Mouse (Mus musculus): Measurements from ENCODE around the gene 2310030G06Rik. TPM values are rescaled to one million over a fixed set of nuclear protein-coding genes. Genes with fewer than 3 reads are reported as not detected.

The 2310030G06Rik gene
- polyA plus RNA-seq, 1 experiment = 1.1 TPM

DNA sequence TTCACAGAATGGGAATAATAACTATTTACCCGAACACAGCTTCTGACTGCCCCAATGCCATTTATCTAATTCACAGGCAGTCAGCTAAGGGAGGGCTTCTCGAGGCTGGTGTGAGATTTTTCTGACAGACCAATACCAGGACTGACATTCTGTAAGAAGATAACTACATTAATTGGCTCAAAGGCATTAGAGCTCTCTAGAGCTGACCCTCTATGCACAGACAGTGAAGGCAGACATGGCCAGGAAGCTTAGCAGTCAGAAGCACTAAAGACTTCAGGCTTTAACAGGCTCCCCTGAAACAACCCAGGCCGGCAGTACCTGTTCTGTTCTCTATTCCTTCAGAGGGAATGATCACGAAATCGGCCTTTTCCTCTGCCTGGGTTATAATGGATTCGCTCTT is 51.2 kb downstream of the 2310030G06Rik start:
- no peak for TF ChIP-seq USF1 (IDR thresholded peaks at IDR 0.05; ENCODE audit: low read depth)
- TF ChIP-seq POLR2AphosphoS2 (IDR thresholded peaks at IDR 0.05; ENCODE audit: insufficient read length, low read depth) = no peak
- TF ChIP-seq POLR2A (IDR thresholded peaks at IDR 0.05; ENCODE audit: insufficient read length, low read depth) = no peak
- TF ChIP-seq SRF (IDR thresholded peaks at IDR 0.05; ENCODE audit: control insufficient read depth, insufficient read length, low read depth) = no peak
- TF ChIP-seq REST (IDR thresholded peaks at IDR 0.05; ENCODE audit: insufficient read depth, insufficient read length) = no peak
- no peak for TF ChIP-seq E2F4 (IDR thresholded peaks at IDR 0.05; ENCODE audit: insufficient read depth)
- TF ChIP-seq MYOG (IDR thresholded peaks at IDR 0.05; ENCODE audit: control insufficient read depth in 1 of 3, insufficient read depth in 1 of 3, insufficient read length in 2 of 3, low read depth in 2 of 3) = no peak
- no peak for TF ChIP-seq MYOD1 (IDR thresholded peaks at IDR 0.05; ENCODE audit: control insufficient read depth in 1 of 3, insufficient read length in 2 of 3, low read depth in 2 of 3)
- no peak for TF ChIP-seq MAX (IDR thresholded peaks at IDR 0.05; ENCODE audit: low read depth)
- no peak for TF ChIP-seq TCF3 (IDR thresholded peaks at IDR 0.05; ENCODE audit: insufficient read length, low read depth)
- TF ChIP-seq TCF12 (IDR thresholded peaks at IDR 0.05; ENCODE audit: insufficient read depth, poor library complexity, severe bottlenecking) = no peak
- TF ChIP-seq CEBPB (IDR thresholded peaks at IDR 0.05; ENCODE audit: insufficient read depth, poor library complexity, severe bottlenecking) = no peak
- Histone ChIP-seq H3K36me3 (ENCODE audit: control insufficient read depth, insufficient read depth) (no peaks in the 10 kb centered on the region), H3K4me2 (ENCODE audit: low read depth) (no peak overlapping the region), H3K79me2 (ENCODE audit: control insufficient read depth, insufficient read depth) (no peaks in the 10 kb centered on the region), H3K27me3 (ENCODE audit: control insufficient read depth, insufficient read depth, insufficient read length) (no peaks in the 10 kb centered on the region), H3ac (ENCODE audit: control insufficient read depth, insufficient read length) (no peak overlapping the region), H3K4me3 (no peak overlapping the region)

- no peak for TF ChIP-seq REST (IDR thresholded peaks at IDR 0.05; ENCODE audit: insufficient read depth, insufficient read length)
- no peaks in the 10 kb centered on the region for H3K36me3 ChIP-seq (ENCODE audit: control insufficient read depth, insufficient read depth)
- no peaks in the 10 kb centered on the region for H3K27me3 ChIP-seq (ENCODE audit: control insufficient read depth, insufficient read depth, insufficient read length)
- H3K79me2 ChIP-seq (ENCODE audit: control insufficient read depth, insufficient read depth) = no peaks in the 10 kb centered on the region
- no peak overlapping the region for H3ac ChIP-seq (ENCODE audit: control insufficient read depth, insufficient read length)
- H3K4me3 ChIP-seq = no peak overlapping the region
- no peak overlapping the region for H3K4me2 ChIP-seq (ENCODE audit: low read depth)
Measured at GRCm38 (mm10) chr9:50693631-50694030, 52.7 kb downstream of the 2310030G06Rik start.

GRCm38 (mm10) chr9:50692626-50693580 is 53.4 kb downstream of the 2310030G06Rik start:
- Histone ChIP-seq H3K4me3 (no peak overlapping the region), H3K79me2 (ENCODE audit: control insufficient read depth, insufficient read depth) (no peaks in the 10 kb centered on the region), H3K27me3 (ENCODE audit: control insufficient read depth, insufficient read depth, insufficient read length) (no peaks in the 10 kb centered on the region), H3K36me3 (ENCODE audit: control insufficient read depth, insufficient read depth) (no peaks in the 10 kb centered on the region), H3K4me2 (ENCODE audit: low read depth) (no peak overlapping the region), H3ac (ENCODE audit: control insufficient read depth, insufficient read length) (no peak overlapping the region)
- TF ChIP-seq SRF (IDR thresholded peaks at IDR 0.05; ENCODE audit: control insufficient read depth, insufficient read length, low read depth) = no peak
- TF ChIP-seq MYOG (IDR thresholded peaks at IDR 0.05; ENCODE audit: control insufficient read depth in 1 of 3, insufficient read depth in 1 of 3, insufficient read length in 2 of 3, low read depth in 2 of 3) = no peak
- TF ChIP-seq USF1 (IDR thresholded peaks at IDR 0.05; ENCODE audit: low read depth) = no peak
- TF ChIP-seq POLR2AphosphoS2 (IDR thresholded peaks at IDR 0.05; ENCODE audit: insufficient read length, low read depth) = no peak
- TF ChIP-seq MYOD1 (IDR thresholded peaks at IDR 0.05; ENCODE audit: control insufficient read depth in 1 of 3, insufficient read length in 2 of 3, low read depth in 2 of 3) = no peak
- no peak for TF ChIP-seq POLR2A (IDR thresholded peaks at IDR 0.05; ENCODE audit: insufficient read length, low read depth)

Other genes starting within 250 kb of the 2310030G06Rik start
- gene Pts, start 217.8 kb downstream of the 2310030G06Rik start, polyA plus RNA-seq (2012; fragmentation: generic; extraction: Trizol) = 29.4 TPM
- 1.9 TPM for gene Il18, start 191.7 kb downstream of the 2310030G06Rik start, polyA plus RNA-seq (2012; fragmentation: generic; extraction: Trizol)
- 0.02 TPM for gene Bco2, start 191.4 kb downstream of the 2310030G06Rik start, polyA plus RNA-seq (2012; fragmentation: generic; extraction: Trizol)
- not detected for gene Tex12, start 185.2 kb downstream of the 2310030G06Rik start, polyA plus RNA-seq (2012; fragmentation: generic; extraction: Trizol)
- gene Sdhd, start 142.7 kb downstream of the 2310030G06Rik start, polyA plus RNA-seq (2012; fragmentation: generic; extraction: Trizol) = 210 TPM
- 184 TPM for gene Timm8b, start 142.6 kb downstream of the 2310030G06Rik start, polyA plus RNA-seq (2012; fragmentation: generic; extraction: Trizol)
- 2.2 TPM for gene Pih1d2, start 129.2 kb downstream of the 2310030G06Rik start, polyA plus RNA-seq (2012; fragmentation: generic; extraction: Trizol)
- gene Nkapd1, start 129.1 kb downstream of the 2310030G06Rik start, polyA plus RNA-seq (2012; fragmentation: generic; extraction: Trizol) = 4.8 TPM
- 64.6 TPM for gene Dlat, start 86.8 kb downstream of the 2310030G06Rik start, polyA plus RNA-seq (2012; fragmentation: generic; extraction: Trizol)
- gene Dixdc1, start 7.0 kb downstream of the 2310030G06Rik start, polyA plus RNA-seq (2012; fragmentation: generic; extraction: Trizol) = 1.1 TPM
- gene Cryab, start 4.8 kb upstream of the 2310030G06Rik start, polyA plus RNA-seq (2012; fragmentation: generic; extraction: Trizol) = 915 TPM
- 249 TPM for gene Hspb2, start 5.8 kb upstream of the 2310030G06Rik start, polyA plus RNA-seq (2012; fragmentation: generic; extraction: Trizol)
- gene Fdxacb1, start 21.7 kb upstream of the 2310030G06Rik start, polyA plus RNA-seq (2012; fragmentation: generic; extraction: Trizol) = 3.6 TPM
- 22.5 TPM for gene Alg9, start 28.5 kb upstream of the 2310030G06Rik start, polyA plus RNA-seq (2012; fragmentation: generic; extraction: Trizol)
- gene 1110032A03Rik, start 29.0 kb upstream of the 2310030G06Rik start, polyA plus RNA-seq (2012; fragmentation: generic; extraction: Trizol) = 12.8 TPM
- gene Ppp2r1b, start 98.8 kb upstream of the 2310030G06Rik start, polyA plus RNA-seq (2012; fragmentation: generic; extraction: Trizol) = 12.9 TPM